Mouse (Mus musculus): Measurements from ENCODE around the gene Sesn2. TPM values are rescaled to one million over a fixed set of nuclear protein-coding genes. Genes with fewer than 3 reads are reported as not detected.
A peak's percentile ranks its signal among the peaks of the same experiment; 100 is the strongest.
"Not testable (repeated sequence)": the region's sequence is repeated elsewhere in the genome, so short reads cannot be mapped to it uniquely, and the experiment has no call there.

Gene Sesn2
- total RNA-seq, 2 experiments from 2014 or later = 12.8 to 13.5 TPM

- DNase-seq = no peak
These were observed 3.3 kb upstream of the Sesn2 start for GRCm38 (mm10) chr4:132513395-132514273.

DNA sequence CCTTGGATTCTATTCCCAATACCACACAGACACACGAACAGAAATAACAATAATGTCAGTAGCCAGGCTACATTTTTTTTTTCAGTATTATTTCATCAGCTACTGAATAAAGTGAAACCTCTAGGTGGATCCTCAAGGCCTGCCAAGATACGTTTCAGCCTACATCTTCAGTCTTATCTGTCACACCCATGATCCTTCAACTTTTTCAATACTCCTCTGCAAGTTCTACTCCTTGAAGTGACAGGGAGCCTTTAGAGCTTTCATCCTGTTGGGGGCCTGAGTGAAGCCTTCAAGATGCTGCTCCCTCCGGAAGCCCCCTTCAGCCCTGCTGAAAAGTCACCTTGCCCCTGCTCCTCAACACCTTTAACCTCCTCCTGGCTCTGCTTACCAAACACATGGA, 1.8 kb upstream of the Sesn2 start:
- no peak for DNase-seq

GRCm38 (mm10) chr4:132509621-132510296, 542 bp downstream of the Sesn2 start:
- peak; percentile 54 to 55 for DNase-seq

DNA sequence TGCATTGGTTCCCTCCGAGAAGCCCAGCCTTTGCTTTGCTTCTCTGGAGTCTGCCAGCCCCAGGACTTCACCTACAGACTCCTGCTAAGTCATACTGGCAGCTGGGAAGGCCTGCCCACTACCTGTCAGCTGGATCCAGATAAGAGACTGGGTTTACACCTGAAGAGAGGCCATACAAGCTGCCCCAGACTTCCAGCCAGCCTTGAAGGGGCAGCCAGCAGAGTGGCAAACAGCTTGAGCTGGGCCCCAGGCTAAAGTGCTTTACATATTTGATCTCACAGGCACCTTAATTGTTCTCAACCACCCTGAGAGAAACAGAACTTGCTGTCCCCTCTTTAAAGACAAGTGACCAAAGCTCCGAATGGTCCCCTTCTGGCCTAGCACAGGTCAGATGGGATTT, 3.1 kb downstream of the Sesn2 start:
- no peak for DNase-seq

GRCm38 (mm10) chr4:132506250-132506649, 4.1 kb downstream of the Sesn2 start:
- no peak for DNase-seq

DNA sequence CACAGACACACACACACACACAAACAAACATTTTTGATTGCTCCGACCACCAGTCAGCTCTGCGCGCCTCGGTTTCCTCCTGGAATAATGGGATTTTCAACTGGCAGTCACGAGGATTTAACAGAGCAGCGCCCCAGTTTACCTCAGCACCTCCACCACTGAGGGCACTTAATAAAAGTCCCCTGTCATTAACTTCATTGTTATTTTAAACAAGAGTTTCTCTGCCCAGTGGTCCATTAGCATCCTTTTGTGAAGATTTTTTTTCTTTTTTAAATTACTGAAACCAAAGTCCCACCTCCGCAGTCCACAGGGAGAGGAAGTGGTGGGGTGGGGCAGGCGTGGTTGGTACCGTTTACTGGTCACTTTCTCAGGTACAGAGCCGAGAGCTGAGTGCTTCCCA, 4.5 kb downstream of the Sesn2 start:
- DNase-seq = no peak

DNA sequence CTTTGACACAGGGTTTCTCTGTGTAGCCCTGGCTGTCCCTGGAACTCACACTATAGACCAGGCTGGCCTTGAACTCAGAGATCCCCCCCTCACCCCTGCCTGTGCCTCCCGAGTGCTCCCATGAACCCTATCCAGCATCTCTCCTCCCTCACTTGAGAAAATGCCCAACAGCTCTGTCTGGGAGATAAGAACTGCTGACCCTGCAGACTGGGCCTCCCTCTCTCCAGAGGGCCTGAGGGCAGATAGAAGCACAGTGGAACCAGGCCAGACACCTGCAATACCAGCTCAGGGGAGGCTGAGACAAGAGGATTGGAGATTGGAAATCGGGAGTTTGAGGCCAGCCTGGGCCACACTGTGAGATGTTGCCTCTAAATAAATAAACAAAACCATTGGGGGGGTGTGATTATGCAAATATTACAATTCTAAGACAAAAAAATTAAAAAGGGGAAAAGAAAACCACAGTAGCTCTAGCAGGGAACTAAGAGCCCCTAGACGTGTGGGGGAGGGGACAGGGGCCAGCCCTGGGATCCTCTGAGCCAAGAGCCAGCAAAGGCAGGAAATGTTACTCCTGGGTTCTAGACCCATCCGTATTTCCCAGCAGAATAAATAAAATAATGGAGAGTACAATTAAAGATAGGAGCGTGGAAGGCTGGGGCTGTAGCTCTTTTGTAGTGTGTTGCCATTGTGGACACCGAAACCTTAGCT, 5.1 kb downstream of the Sesn2 start:
- no peak for DNase-seq

- DNase-seq = no peak
These were observed 7.0 kb downstream of the Sesn2 start for GRCm38 (mm10) chr4:132503344-132503743.

DNA sequence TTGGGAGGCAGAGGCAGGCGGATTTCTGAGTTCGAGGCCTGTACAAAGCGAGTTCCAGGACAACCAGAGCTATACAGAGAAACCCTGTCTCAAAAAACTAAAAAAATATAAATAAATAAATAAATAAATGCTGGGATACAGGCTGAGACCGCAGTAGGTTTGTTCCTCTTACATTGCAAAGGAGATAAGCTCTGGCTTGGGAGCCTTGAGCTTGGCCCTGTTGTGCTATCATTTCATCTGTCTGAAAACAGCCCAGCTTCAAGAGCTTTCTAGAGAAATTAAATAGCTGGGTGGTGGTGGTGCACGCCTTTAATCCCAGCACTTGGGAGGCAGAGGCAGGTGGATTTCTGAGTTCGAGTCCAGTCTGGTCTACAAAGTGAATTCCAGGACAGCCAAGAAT, 8.7 kb downstream of the Sesn2 start:
- DNase-seq = no peak

DNA sequence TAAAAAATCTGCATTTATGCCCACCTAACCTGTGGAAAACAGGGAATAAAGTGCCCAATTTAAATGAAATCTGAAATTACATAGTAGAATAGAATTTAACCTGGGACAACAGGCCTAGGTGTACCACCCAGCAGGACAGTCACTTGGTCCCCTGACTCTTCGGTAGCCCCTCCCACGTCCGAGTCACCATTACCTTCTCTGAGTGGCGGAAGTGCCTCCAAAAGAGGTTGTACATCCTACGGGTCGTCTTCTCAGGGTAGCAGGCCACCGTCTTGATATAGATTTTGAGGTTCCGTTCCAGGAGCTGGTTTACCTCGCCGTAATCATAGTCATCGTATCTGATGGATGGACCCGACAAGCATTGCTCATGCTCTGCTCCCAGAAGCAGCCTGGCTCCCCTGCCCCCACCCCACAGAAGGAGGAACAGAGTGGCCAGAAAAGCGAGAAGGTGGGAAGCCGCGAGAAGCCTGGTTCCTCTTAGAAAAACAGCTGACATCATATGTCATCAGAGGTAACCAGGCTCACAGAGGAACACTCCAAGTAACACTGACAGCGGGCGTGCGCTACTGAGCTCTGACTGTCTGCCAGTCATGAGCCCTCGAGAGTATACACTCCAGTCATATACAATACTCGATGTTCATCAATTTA, 15.9 kb downstream of the Sesn2 start:
- peak in 1 of 2 experiments; percentile 11 for DNase-seq

DNA sequence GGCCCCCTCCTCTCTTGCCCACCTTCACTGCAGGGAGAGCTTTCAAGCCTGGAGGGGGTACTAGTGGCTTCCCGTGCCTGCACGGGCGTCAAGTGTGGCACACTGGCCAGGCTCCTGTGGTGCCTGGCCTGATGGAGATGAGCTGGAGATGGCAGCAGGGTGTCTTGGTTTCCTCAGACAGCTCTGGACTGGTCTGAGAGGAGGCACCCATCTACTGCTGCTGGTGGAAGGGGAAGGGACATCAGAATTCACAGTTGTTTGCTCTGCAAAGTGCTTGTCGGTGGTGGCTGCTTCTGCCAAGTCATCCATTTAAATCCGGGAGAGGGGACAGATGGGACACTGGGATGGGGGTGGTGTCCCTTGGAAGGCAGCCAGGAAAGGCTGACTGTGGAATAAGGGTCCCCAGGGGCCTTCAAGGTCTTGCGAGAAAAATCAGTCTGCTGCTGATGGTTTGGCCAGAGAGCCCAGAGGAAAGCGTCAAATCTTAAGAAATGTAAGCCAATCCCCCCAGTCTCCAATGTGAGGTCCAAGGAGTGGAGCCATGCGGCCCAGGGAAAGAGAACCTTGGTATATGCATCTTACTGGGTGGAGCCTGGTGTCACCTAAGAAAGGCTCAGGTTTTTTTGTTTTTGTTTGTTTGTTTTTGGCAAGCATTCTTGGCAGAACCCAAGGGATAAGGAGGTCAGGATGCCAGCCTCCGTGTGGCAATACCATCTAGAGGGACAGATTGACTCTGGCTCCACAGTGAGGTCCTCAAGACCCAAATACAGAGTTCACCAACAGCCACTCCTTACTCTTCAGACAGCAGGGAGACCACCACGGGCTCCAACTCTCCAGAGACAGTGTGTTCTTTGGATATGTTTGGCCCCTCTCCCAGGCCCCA, 17.9 kb downstream of the Sesn2 start:
- peak; percentile 13 to 43 for DNase-seq

GRCm38 (mm10) chr4:132491748-132492147, 18.6 kb downstream of the Sesn2 start:
- DNase-seq = no peak

- DNase-seq = no peak
These were observed 19.2 kb downstream of the Sesn2 start for GRCm38 (mm10) chr4:132491057-132491456.

DNA sequence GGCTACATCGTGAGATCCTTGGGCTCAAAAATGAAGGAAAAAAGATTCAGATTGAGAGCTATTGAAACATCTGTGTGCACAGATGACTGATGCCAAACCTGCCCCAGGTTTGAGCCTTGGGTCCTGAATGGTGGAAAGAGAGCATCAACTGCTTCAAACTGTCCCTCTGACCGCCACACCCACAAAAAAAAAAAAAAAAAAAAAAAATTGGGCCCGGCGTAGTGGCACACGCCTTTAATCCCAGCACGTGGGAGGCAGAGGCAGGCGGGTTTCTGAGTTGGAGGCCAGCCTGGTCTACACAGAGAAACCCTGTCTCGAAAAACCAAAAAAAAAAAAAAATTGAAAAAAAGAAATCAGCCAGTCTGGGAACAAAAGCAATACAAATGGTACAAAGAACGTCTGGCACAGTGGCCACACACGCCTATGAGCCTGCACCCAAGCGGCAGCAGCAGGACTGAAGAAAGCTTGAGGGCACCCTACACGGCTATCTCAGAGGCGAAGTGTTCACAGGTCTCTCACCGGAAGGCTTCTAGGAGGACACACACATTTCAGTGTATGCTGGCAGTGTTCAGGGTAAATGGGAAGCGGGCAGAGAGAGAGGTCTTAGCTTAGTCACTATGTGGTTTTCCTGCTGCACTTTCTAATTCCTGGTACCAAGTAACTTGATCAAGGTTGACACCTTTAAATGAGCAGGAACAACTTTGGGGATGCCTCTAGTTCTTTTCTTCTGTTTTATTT, 19.9 kb downstream of the Sesn2 start:
- DNase-seq = no peak

- DNase-seq = no peak
These were observed 21.3 kb downstream of the Sesn2 start for GRCm38 (mm10) chr4:132488976-132489375.

- DNase-seq = no peak
These were observed 21.8 kb downstream of the Sesn2 start for GRCm38 (mm10) chr4:132488521-132488920.

GRCm38 (mm10) chr4:132484820-132485219, 25.5 kb downstream of the Sesn2 start:
- no peak for DNase-seq

GRCm38 (mm10) chr4:132484231-132484630, 26.1 kb downstream of the Sesn2 start:
- no peak for DNase-seq

GRCm38 (mm10) chr4:132482956-132483608, 27.2 kb downstream of the Sesn2 start:
- DNase-seq = no peak

GRCm38 (mm10) chr4:132482104-132482503, 28.2 kb downstream of the Sesn2 start:
- not testable (repeated sequence) for DNase-seq

Data from layer of hippocampus, postnatal 36 days (tissue).